In the genomic region with DNA sequence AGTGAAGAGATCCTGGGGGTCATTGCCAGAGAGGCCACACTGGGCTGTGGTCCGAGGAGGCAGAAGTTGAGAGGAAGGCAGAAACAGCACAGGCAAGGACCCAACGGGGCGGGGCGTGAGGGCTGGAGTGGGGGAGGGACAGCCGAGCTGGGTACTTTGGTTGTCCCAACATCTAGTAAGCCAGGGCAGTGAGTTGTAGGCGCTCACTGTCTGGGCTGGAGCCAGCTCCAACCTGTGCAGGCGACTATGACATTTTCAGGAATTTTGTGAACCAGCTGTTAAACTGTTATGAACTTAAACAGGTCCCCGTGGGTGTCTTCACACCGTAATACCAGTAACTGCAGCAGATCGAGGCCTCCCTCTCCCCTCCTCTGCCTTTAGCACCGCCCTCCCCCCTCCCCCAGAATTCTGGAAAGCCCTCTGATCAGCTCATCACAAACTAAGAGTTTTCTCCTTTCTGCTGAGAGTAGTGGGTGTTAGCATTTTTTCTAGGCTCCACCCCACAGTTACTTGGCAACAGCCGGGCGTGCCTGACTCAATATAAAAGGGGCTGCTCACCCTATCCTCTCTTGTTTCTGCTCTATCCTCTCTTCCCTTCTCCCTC, we compare ENCODE assay signal across 8 mouse cellular contexts.
A peak's percentile ranks its signal among the peaks of the same experiment; 100 is the strongest.
DNase-seq lines count a peak whose midpoint lies in the region; ATAC-seq and TF ChIP-seq lines count a peak whose summit lies in the region.

No protein-coding gene starts in this region.

- H3K4me1 ChIP-seq in liver, adult 2 months (ENCODE audit: control insufficient read depth, insufficient read depth, low read length): peaks cover 6% of the 10 kb centered on the region; the same call in 1 of the 2 replicates
- 0 out of 2 replicates have a peak, but pooled peaks cover 2% of the 10 kb centered on the region for H3K4me1 ChIP-seq in liver, embryonic 11.5 days (replicated peaks; ENCODE audit: control insufficient read depth, insufficient read depth, low read length)
- peaks cover 19% of the 10 kb centered on the region for H3K4me1 ChIP-seq in forebrain, embryonic 14.5 days (ENCODE audit: control insufficient read depth, insufficient read depth, low read length)
- H3K4me1 ChIP-seq in hindbrain, embryonic 11.5 days (replicated peaks; ENCODE audit: control insufficient read depth, insufficient read depth, low read length): peaks cover 9% of the 10 kb centered on the region
- peaks cover 26% of the 10 kb centered on the region for H3K4me1 ChIP-seq in neural tube, embryonic 12.5 days

- no peaks in the 10 kb centered on the region for H3K9me3 ChIP-seq in liver, embryonic 11.5 days (ENCODE audit: control insufficient read depth, low read length)
- H3K9me3 ChIP-seq in forebrain, embryonic 14.5 days (replicated peaks; ENCODE audit: control insufficient read depth, low read length): peaks cover 8% of the 10 kb centered on the region; the same call in 1 of the 2 replicates
- H3K9me3 ChIP-seq in hindbrain, embryonic 11.5 days (ENCODE audit: control insufficient read depth, low read length): peaks cover 4% of the 10 kb centered on the region; the same call in 1 of the 2 replicates
- H3K9me3 ChIP-seq in neural tube, embryonic 12.5 days: peaks cover 10% of the 10 kb centered on the region; the same call in 1 of the 2 replicates

- peaks cover 3% of the 10 kb centered on the region; the same call in 1 of the 2 replicates for H3K27me3 ChIP-seq in liver, adult 2 months (ENCODE audit: control insufficient read depth, insufficient read depth, low read length)
- peaks cover 42% of the 10 kb centered on the region for H3K27me3 ChIP-seq in liver, embryonic 11.5 days (replicated peaks; ENCODE audit: control insufficient read depth, insufficient read depth, low read length)
- no peaks in the 10 kb centered on the region for H3K27me3 ChIP-seq in forebrain, embryonic 14.5 days (replicated peaks; ENCODE audit: control insufficient read depth, insufficient read depth, low read length)
- peaks cover 4% of the 10 kb centered on the region for H3K27me3 ChIP-seq in hindbrain, embryonic 11.5 days (ENCODE audit: control insufficient read depth, insufficient read depth, low read length)
- H3K27me3 ChIP-seq in neural tube, embryonic 12.5 days (replicated peaks): peaks cover 24% of the 10 kb centered on the region

- H3K9ac ChIP-seq in liver, adult 2 months (ENCODE audit: low read depth, low read length): no peak overlapping the region
- no peak overlapping the region for H3K9ac ChIP-seq in liver, embryonic 11.5 days (ENCODE audit: low read depth, low read length)
- H3K9ac ChIP-seq in forebrain, embryonic 14.5 days (ENCODE audit: low read length): no peak overlapping the region
- H3K9ac ChIP-seq in hindbrain, embryonic 11.5 days (ENCODE audit: low read depth, low read length): no peak overlapping the region
- no peak overlapping the region for H3K9ac ChIP-seq in neural tube, embryonic 12.5 days

- H3K4me3 ChIP-seq in liver, adult 2 months (ENCODE audit: insufficient read depth, low read depth, low read length): no peak overlapping the region
- H3K4me3 ChIP-seq in liver, embryonic 11.5 days (ENCODE audit: low read depth, low read length): no peak overlapping the region
- no peak overlapping the region for H3K4me3 ChIP-seq in forebrain, embryonic 14.5 days (ENCODE audit: low read depth, low read length)
- no peak overlapping the region for H3K4me3 ChIP-seq in hindbrain, embryonic 11.5 days (ENCODE audit: low read depth, low read length)
- no peak overlapping the region for H3K4me3 ChIP-seq in neural tube, embryonic 12.5 days

- TF ChIP-seq CTCF in liver, adult 2 months (IDR thresholded peaks at IDR 0.05; ENCODE audit: low read depth, low read length): no peak

- no peak overlapping the region for H3K27ac ChIP-seq in liver, adult 2 months (replicated peaks; ENCODE audit: insufficient read depth, low read depth, low read length)
- H3K27ac ChIP-seq in liver, embryonic 11.5 days (ENCODE audit: low read depth, low read length): no peak overlapping the region
- H3K27ac ChIP-seq in forebrain, embryonic 14.5 days (ENCODE audit: low read depth, low read length): no peak overlapping the region
- no peak overlapping the region for H3K27ac ChIP-seq in hindbrain, embryonic 11.5 days (ENCODE audit: low read depth, low read length)
- no peak overlapping the region for H3K27ac ChIP-seq in neural tube, embryonic 12.5 days

- WGBS in liver, adult 2 months: 6% methylated on average over 13 of the region's 13 CpGs
- WGBS in liver, embryonic 11.5 days: 6% methylated on average over 13 of the region's 13 CpGs
- 1% methylated on average over 13 of the region's 13 CpGs for WGBS in forebrain, embryonic 14.5 days
- WGBS in hindbrain, embryonic 11.5 days: 2% methylated on average over 13 of the region's 13 CpGs
- 5% methylated on average over 13 of the region's 13 CpGs for WGBS in neural tube, embryonic 12.5 days

- no peak overlapping the region for H3K4me2 ChIP-seq in liver, embryonic 11.5 days
- H3K4me2 ChIP-seq in forebrain, embryonic 14.5 days (ENCODE audit: low read length): peak overlapping the region; percentile 14; the same call in 1 of the 2 replicates
- no peak overlapping the region for H3K4me2 ChIP-seq in hindbrain, embryonic 11.5 days (replicated peaks; ENCODE audit: low read depth, low read length)
- peak overlapping the region; percentile 18; the same call in 1 of the 2 replicates for H3K4me2 ChIP-seq in neural tube, embryonic 12.5 days (replicated peaks)

- TF ChIP-seq POLR2A in liver, adult 2 months (IDR thresholded peaks at IDR 0.05; ENCODE audit: extremely low read depth, insufficient read depth, low read length): no peak

- no peaks in the 10 kb centered on the region for H3K79me2 ChIP-seq in liver, adult 2 months (ENCODE audit: control insufficient read depth, insufficient read depth, low read length)

- peak; percentile 75 for DNase-seq in liver, adult 2 months (ENCODE audit: extremely low read depth, low read depth, low spot score)
- DNase-seq in liver, embryonic 11.5 days (ENCODE audit: low spot score): no peak
- peak; percentile 62 for DNase-seq in forebrain, embryonic 14.5 days (ENCODE audit: low spot score)
- peak; percentile 44 for DNase-seq in hindbrain, embryonic 11.5 days (ENCODE audit: low spot score)
- DNase-seq in left cerebral cortex, adult 18-20 months (ENCODE audit: low spot score in 2 of 2): peak; percentile 45 to 60
- DNase-seq in thymus, postnatal 14 days: no peak
- DNase-seq in spleen, postnatal 36 days (ENCODE audit: low spot score in 2 of 2): no peak

- no peak for ATAC-seq in liver, embryonic 11.5 days (replicated peaks; ENCODE audit: low FRiP score)
- peak; percentile 57 for ATAC-seq in forebrain, embryonic 14.5 days
- ATAC-seq in hindbrain, embryonic 11.5 days (ENCODE audit: low FRiP score): peak; percentile 67
- ATAC-seq in neural tube, embryonic 12.5 days (ENCODE audit: low FRiP score, low read depth): peak; percentile 44

- H3K36me3 ChIP-seq in liver, adult 2 months (ENCODE audit: control insufficient read depth, insufficient read depth, low read length): no peaks in the 10 kb centered on the region
- H3K36me3 ChIP-seq in liver, embryonic 11.5 days (ENCODE audit: control insufficient read depth, insufficient read depth, low read length): no peaks in the 10 kb centered on the region
- no peaks in the 10 kb centered on the region for H3K36me3 ChIP-seq in forebrain, embryonic 14.5 days (ENCODE audit: control insufficient read depth, insufficient read depth, low read length)
- H3K36me3 ChIP-seq in hindbrain, embryonic 11.5 days (ENCODE audit: control insufficient read depth, insufficient read depth, low read length): no peaks in the 10 kb centered on the region
- H3K36me3 ChIP-seq in neural tube, embryonic 12.5 days: no peaks in the 10 kb centered on the region

Comparison
In these comparisons a context has a peak if more than half of its experiments do, and no peak if none do; other contexts are left out.
1. DNase-seq: peak in liver, adult 2 months (single experiment), forebrain, embryonic 14.5 days (single experiment), hindbrain, embryonic 11.5 days (single experiment) and left cerebral cortex, adult 18-20 months (2 of 2); none in liver, embryonic 11.5 days (single experiment), thymus, postnatal 14 days (single experiment) and spleen, postnatal 36 days (0 of 2).
2. H3K4me2 ChIP-seq: peak in forebrain, embryonic 14.5 days (single experiment) and neural tube, embryonic 12.5 days (single experiment); none in liver, embryonic 11.5 days (single experiment) and hindbrain, embryonic 11.5 days (single experiment).